Comparison of ENCODE assay signal across 8 mouse cellular contexts in the genomic region with DNA sequence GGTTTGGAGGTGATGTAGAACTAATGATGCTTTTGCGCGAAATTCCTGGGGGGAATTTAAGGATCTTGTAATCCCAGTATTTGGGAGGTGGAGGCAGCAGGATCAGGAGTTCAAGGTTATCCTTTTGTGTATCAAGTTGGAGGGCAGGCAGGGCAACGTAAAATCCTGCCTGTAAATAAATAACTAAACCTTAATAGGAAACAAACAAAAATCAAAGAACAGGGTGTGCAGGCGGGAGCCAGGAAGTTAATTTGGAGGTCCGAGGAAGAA. TPM values are rescaled to one million over a fixed set of nuclear protein-coding genes. Genes with fewer than 3 reads are reported as not detected.
A peak's percentile ranks its signal among the peaks of the same experiment; 100 is the strongest.
DNase-seq lines count a peak whose midpoint lies in the region; ATAC-seq and TF ChIP-seq lines count a peak whose summit lies in the region.

No protein-coding gene starts in this region.

- H3K9ac ChIP-seq in kidney, embryonic 14.5 days (ENCODE audit: low read depth, low read length): peak overlapping the region; percentile 61
- peak overlapping the region; percentile 45 for H3K9ac ChIP-seq in hindbrain, embryonic 12.5 days
- H3K9ac ChIP-seq in midbrain, embryonic 12.5 days (replicated peaks): peak overlapping the region; percentile 50

- DNase-seq in kidney, postnatal 14 days: no peak
- DNase-seq in cerebellum, adult 11 months: no peak
- no peak for DNase-seq in retina, postnatal 1 day
- DNase-seq in urinary bladder, adult 18-20 months (ENCODE audit: low spot score in 2 of 2): no peak

- H3K4me3 ChIP-seq in kidney, embryonic 14.5 days (ENCODE audit: low read length): peak overlapping the region; percentile 63
- peak overlapping the region; percentile 81 for H3K4me3 ChIP-seq in bone marrow macrophage, adult 2 months (ENCODE audit: insufficient read depth, low read length)
- H3K4me3 ChIP-seq in hindbrain, embryonic 12.5 days: peak overlapping the region; percentile 61
- peak overlapping the region; percentile 64 for H3K4me3 ChIP-seq in midbrain, embryonic 12.5 days

- H3K4me1 ChIP-seq in kidney, embryonic 14.5 days (ENCODE audit: control insufficient read depth, insufficient read depth, low read length): peaks cover 7% of the 10 kb centered on the region; the same call in 1 of the 2 replicates
- peaks cover 5% of the 10 kb centered on the region; the same call in 1 of the 2 replicates for H3K4me1 ChIP-seq in bone marrow macrophage, adult 2 months (ENCODE audit: control insufficient read depth, insufficient read depth, low read length)
- H3K4me1 ChIP-seq in hindbrain, embryonic 12.5 days: peaks cover 3% of the 10 kb centered on the region; the same call in 1 of the 2 replicates
- no peaks in the 10 kb centered on the region for H3K4me1 ChIP-seq in midbrain, embryonic 12.5 days

- peak overlapping the region; percentile 67 for H3K4me2 ChIP-seq in kidney, embryonic 14.5 days (replicated peaks; ENCODE audit: low read depth, low read length)
- H3K4me2 ChIP-seq in hindbrain, embryonic 12.5 days (replicated peaks): peak overlapping the region; percentile 60
- H3K4me2 ChIP-seq in midbrain, embryonic 12.5 days (replicated peaks): peak overlapping the region; percentile 63

- TF ChIP-seq POLR2A in bone marrow macrophage, adult 2 months (IDR thresholded peaks at IDR 0.05; ENCODE audit: borderline replicate concordance, low read depth, low read length): no peak

- H3K27ac ChIP-seq in kidney, embryonic 14.5 days (ENCODE audit: low read depth, low read length): no peak overlapping the region; the same call in 1 of the 2 replicates
- no peak overlapping the region; the same call in 1 of the 2 replicates for H3K27ac ChIP-seq in bone marrow macrophage, adult 2 months (ENCODE audit: insufficient read depth, low read depth, low read length)
- no peak overlapping the region for H3K27ac ChIP-seq in hindbrain, embryonic 12.5 days
- H3K27ac ChIP-seq in midbrain, embryonic 12.5 days (replicated peaks): no peak overlapping the region

- no peak for TF ChIP-seq CTCF in bone marrow macrophage, adult 2 months (IDR thresholded peaks at IDR 0.05; ENCODE audit: low read depth, low read length)

- no peak for ATAC-seq in kidney, embryonic 14.5 days (ENCODE audit: low FRiP score, low TSS enrichment)
- ATAC-seq in hindbrain, embryonic 12.5 days (ENCODE audit: low FRiP score): no peak
- no peak for ATAC-seq in midbrain, embryonic 12.5 days (ENCODE audit: low FRiP score, low read depth)

- no peaks in the 10 kb centered on the region for H3K9me3 ChIP-seq in kidney, embryonic 14.5 days (ENCODE audit: control insufficient read depth, low read length)
- H3K9me3 ChIP-seq in hindbrain, embryonic 12.5 days (replicated peaks): no peaks in the 10 kb centered on the region
- H3K9me3 ChIP-seq in midbrain, embryonic 12.5 days: no peaks in the 10 kb centered on the region

- H3K36me3 ChIP-seq in kidney, embryonic 14.5 days (ENCODE audit: control insufficient read depth, insufficient read depth, low read length): peaks cover 31% of the 10 kb centered on the region
- H3K36me3 ChIP-seq in hindbrain, embryonic 12.5 days: peaks cover 16% of the 10 kb centered on the region; the same call in 1 of the 2 replicates
- H3K36me3 ChIP-seq in midbrain, embryonic 12.5 days: 0 out of 2 replicates have a peak, but pooled peaks cover 1% of the 10 kb centered on the region

- WGBS in kidney, embryonic 14.5 days: 14% methylated on average over 5 of the region's 5 CpGs
- 24% methylated on average over 5 of the region's 5 CpGs for WGBS in hindbrain, embryonic 12.5 days
- WGBS in midbrain, embryonic 12.5 days: 23% methylated on average over 5 of the region's 5 CpGs

- H3K27me3 ChIP-seq in kidney, embryonic 14.5 days (ENCODE audit: control insufficient read depth, insufficient read depth, low read length): no peaks in the 10 kb centered on the region
- peaks cover 5% of the 10 kb centered on the region for H3K27me3 ChIP-seq in hindbrain, embryonic 12.5 days
- H3K27me3 ChIP-seq in midbrain, embryonic 12.5 days: peaks cover 6% of the 10 kb centered on the region

RNA-seq across cellular contexts. Expression of a gene that starts 0.4 kb away (rescaled TPM):
- polyA plus RNA-seq in kidney, embryonic 14.5 days (2014; fragmentation: Nextera tagmentation; extraction: Ambion mirVana): 41.0 and 50.2 TPM in 2 replicates
- polyA plus RNA-seq in bone marrow macrophage, adult 2 months (2012; ENCODE audit: insufficient read depth, insufficient read length, missing spikeins): 41.2 and 47.8 TPM in 2 replicates
- polyA plus RNA-seq in hindbrain, embryonic 12.5 days (2016; fragmentation: Nextera tagmentation; extraction: Ambion mirVana): 30.4 and 32.3 TPM in 2 replicates
- polyA plus RNA-seq in midbrain, embryonic 12.5 days (2016; fragmentation: Nextera tagmentation; extraction: Ambion mirVana): 26.3 and 26.5 TPM in 2 replicates

RNA-seq across cellular contexts. Expression of a gene that starts 4.0 kb away (rescaled TPM):
- 0.29 and 0.32 TPM in 2 replicates for polyA plus RNA-seq in kidney, embryonic 14.5 days (2014; fragmentation: Nextera tagmentation; extraction: Ambion mirVana)
- polyA plus RNA-seq in bone marrow macrophage, adult 2 months (2012; ENCODE audit: insufficient read depth, insufficient read length, missing spikeins): not detected in 2 replicates
- not detected in 2 replicates for polyA plus RNA-seq in hindbrain, embryonic 12.5 days (2016; fragmentation: Nextera tagmentation; extraction: Ambion mirVana)
- polyA plus RNA-seq in midbrain, embryonic 12.5 days (2016; fragmentation: Nextera tagmentation; extraction: Ambion mirVana): not detected in 2 replicates

RNA-seq across cellular contexts. Expression of a gene that starts 6.8 kb away (rescaled TPM):
- polyA plus RNA-seq in kidney, embryonic 14.5 days (2014; fragmentation: Nextera tagmentation; extraction: Ambion mirVana): 4.5 and 5.2 TPM in 2 replicates
- 59.1 and 61.2 TPM in 2 replicates for polyA plus RNA-seq in bone marrow macrophage, adult 2 months (2012; ENCODE audit: insufficient read depth, insufficient read length, missing spikeins)
- 1.5 and 2.1 TPM in 2 replicates for polyA plus RNA-seq in hindbrain, embryonic 12.5 days (2016; fragmentation: Nextera tagmentation; extraction: Ambion mirVana)
- 0.71 and 1.3 TPM in 2 replicates for polyA plus RNA-seq in midbrain, embryonic 12.5 days (2016; fragmentation: Nextera tagmentation; extraction: Ambion mirVana)

RNA-seq across cellular contexts. Expression of a gene that starts 39.1 kb away (rescaled TPM):
- polyA plus RNA-seq in kidney, embryonic 14.5 days (2014; fragmentation: Nextera tagmentation; extraction: Ambion mirVana): 60.6 and 69.6 TPM in 2 replicates
- polyA plus RNA-seq in bone marrow macrophage, adult 2 months (2012; ENCODE audit: insufficient read depth, insufficient read length, missing spikeins): 56.1 and 59.3 TPM in 2 replicates
- 44.6 and 45.4 TPM in 2 replicates for polyA plus RNA-seq in hindbrain, embryonic 12.5 days (2016; fragmentation: Nextera tagmentation; extraction: Ambion mirVana)
- 38.4 and 43.4 TPM in 2 replicates for polyA plus RNA-seq in midbrain, embryonic 12.5 days (2016; fragmentation: Nextera tagmentation; extraction: Ambion mirVana)

RNA-seq across cellular contexts. Expression of a gene that starts 39.3 kb away (rescaled TPM):
- polyA plus RNA-seq in kidney, embryonic 14.5 days (2014; fragmentation: Nextera tagmentation; extraction: Ambion mirVana): 93.5 and 98.8 TPM in 2 replicates
- 22.6 and 30.6 TPM in 2 replicates for polyA plus RNA-seq in bone marrow macrophage, adult 2 months (2012; ENCODE audit: insufficient read depth, insufficient read length, missing spikeins)
- 46.8 and 50.0 TPM in 2 replicates for polyA plus RNA-seq in hindbrain, embryonic 12.5 days (2016; fragmentation: Nextera tagmentation; extraction: Ambion mirVana)
- 49.1 and 50.1 TPM in 2 replicates for polyA plus RNA-seq in midbrain, embryonic 12.5 days (2016; fragmentation: Nextera tagmentation; extraction: Ambion mirVana)
